Mouse (Mus musculus): ENCODE data around the gene Rnh1. TPM values are rescaled to one million over a fixed set of nuclear protein-coding genes. Genes with fewer than 3 reads are reported as not detected.

The Rnh1 gene
- total RNA-seq, 1 experiment from 2014 or later = 41.0 TPM

- ATAC-seq (ENCODE audit: extremely low read depth, insufficient number of reproducible peaks, low FRiP score, poor library complexity, severe bottlenecking) = no peak
Measured at GRCm38 (mm10) chr7:141122245-141122644, 50.4 kb downstream of the Rnh1 start, which contains the start of gene Ptdss2. Gene Ptdss2, plus strand, starts transcription at chr7:141122382.

- no peak for ATAC-seq (ENCODE audit: extremely low read depth, insufficient number of reproducible peaks, low FRiP score, poor library complexity, severe bottlenecking)
Measured at GRCm38 (mm10) chr7:141121051-141121531, 51.6 kb downstream of the Rnh1 start.

GRCm38 (mm10) chr7:141120605-141121004 lies 52.1 kb downstream of the Rnh1 start:
- no peak for ATAC-seq (ENCODE audit: extremely low read depth, insufficient number of reproducible peaks, low FRiP score, poor library complexity, severe bottlenecking)

- no peak for ATAC-seq (ENCODE audit: extremely low read depth, insufficient number of reproducible peaks, low FRiP score, poor library complexity, severe bottlenecking)
Measured at GRCm38 (mm10) chr7:141119487-141119886, 53.2 kb downstream of the Rnh1 start.

- ATAC-seq (ENCODE audit: extremely low read depth, insufficient number of reproducible peaks, low FRiP score, poor library complexity, severe bottlenecking) = no peak
Measured at GRCm38 (mm10) chr7:141117636-141118035, 55.0 kb downstream of the Rnh1 start, which contains the start of gene Ano9. Gene Ano9, minus strand, starts transcription at chr7:141117806.

GRCm38 (mm10) chr7:141115874-141116273 lies 56.8 kb downstream of the Rnh1 start:
- no peak for ATAC-seq (ENCODE audit: extremely low read depth, insufficient number of reproducible peaks, low FRiP score, poor library complexity, severe bottlenecking)

Other genes starting within 250 kb of the Rnh1 start
- 15.0 and 17.9 TPM in 2 replicates for gene Pgghg, start 231.5 kb downstream of the Rnh1 start, total RNA-seq (2017)
- gene Ifitm5, start 222.6 kb downstream of the Rnh1 start, total RNA-seq (2017) = 12.8 and 18.0 TPM in 2 replicates
- not detected in 2 replicates for gene Gm45717, start 216.9 kb downstream of the Rnh1 start, total RNA-seq (2017)
- 514 and 537 TPM in 2 replicates for gene Ifitm2, start 216.9 kb downstream of the Rnh1 start, total RNA-seq (2017)
- 416 and 446 TPM in 2 replicates for gene Ifitm1, start 205.6 kb downstream of the Rnh1 start, total RNA-seq (2017)
- 187 and 230 TPM in 2 replicates for gene Ifitm3, start 162.1 kb downstream of the Rnh1 start, total RNA-seq (2017)
- gene Ifitm6, start 154.9 kb downstream of the Rnh1 start, total RNA-seq (2017) = 105 and 120 TPM in 2 replicates
- gene Gm17387, start 143.7 kb downstream of the Rnh1 start, total RNA-seq (2017) = not detected in 2 replicates
- not detected in 2 replicates for gene B4galnt4, start 111.8 kb downstream of the Rnh1 start, total RNA-seq (2017)
- gene Pkp3, start 94.6 kb downstream of the Rnh1 start, total RNA-seq (2017) = 10.5 and 11.0 TPM in 2 replicates
- 21.0 and 21.9 TPM in 2 replicates for gene Sigirr, start 72.3 kb downstream of the Rnh1 start, total RNA-seq (2017)
- not detected in 2 replicates for gene Ano9, start 55.1 kb downstream of the Rnh1 start, total RNA-seq (2017)
- gene Ptdss2, start 50.5 kb downstream of the Rnh1 start, total RNA-seq (2017) = 4.2 and 6.3 TPM in 2 replicates
- gene Hras, start 21.1 kb upstream of the Rnh1 start, total RNA-seq (2017) = 13.7 and 23.8 TPM in 2 replicates
- gene Lrrc56, start 21.3 kb upstream of the Rnh1 start, total RNA-seq (2017) = 1.9 and 3.9 TPM in 2 replicates
- gene Lmntd2, start 41.2 kb upstream of the Rnh1 start, total RNA-seq (2017) = 2.6 and 3.2 TPM in 2 replicates
- gene Rassf7, start 43.0 kb upstream of the Rnh1 start, total RNA-seq (2017) = 7.1 and 9.0 TPM in 2 replicates
- 82.6 and 97.8 TPM in 2 replicates for gene Phrf1, start 55.9 kb upstream of the Rnh1 start, total RNA-seq (2017)
- 122 and 134 TPM in 2 replicates for gene Irf7, start 93.6 kb upstream of the Rnh1 start, total RNA-seq (2017)
- not detected in 2 replicates for gene Cdhr5, start 103.9 kb upstream of the Rnh1 start, total RNA-seq (2017)
- gene Sct, start 106.3 kb upstream of the Rnh1 start, total RNA-seq (2017) = not detected in 2 replicates
- gene Drd4, start 119.1 kb upstream of the Rnh1 start, total RNA-seq (2017) = not detected in 2 replicates
- 23.2 and 27.9 TPM in 2 replicates for gene Deaf1, start 154.8 kb upstream of the Rnh1 start, total RNA-seq (2017)
- gene Tmem80, start 154.9 kb upstream of the Rnh1 start, total RNA-seq (2017) = 24.2 and 24.7 TPM in 2 replicates
- 3.1 and 7.9 TPM in 2 replicates for gene Eps8l2, start 166.0 kb upstream of the Rnh1 start, total RNA-seq (2017)
- gene Taldo1, start 219.3 kb upstream of the Rnh1 start, total RNA-seq (2017) = 1,594 and 1,707 TPM in 2 replicates
- 16.8 and 21.9 TPM in 2 replicates for gene Gatd1, start 241.3 kb upstream of the Rnh1 start, total RNA-seq (2017)